Mouse (Mus musculus): ENCODE measurements around the gene Gm2431.
A peak's percentile ranks its signal among the peaks of the same experiment; 100 is the strongest.
"Not testable (repeated sequence)": the region's sequence is repeated elsewhere in the genome, so short reads cannot be mapped to it uniquely, and the experiment has no call there.

Gm2431 gene

GRCm38 (mm10) chr7:142258254-142258653 is at the start of gene Gm2431:
TSS of gene Gm2431 (minus strand) at chr7:142258354.
- DNase-seq (ENCODE audit: low read depth in 1 of 2, low spot score in 2 of 2), result not testable (repeated sequence)

GRCm38 (mm10) chr7:142303929-142304328 is 45.8 kb upstream of the Gm2431 start:
- not testable (repeated sequence) for DNase-seq (ENCODE audit: low read depth in 1 of 2, low spot score in 2 of 2)

- DNase-seq (ENCODE audit: low read depth in 1 of 2, low spot score in 2 of 2), result no peak
These were observed 45.1 kb upstream of the Gm2431 start, which contains the start of gene Krtap5-4 for GRCm38 (mm10) chr7:142303249-142303648. TSS of gene Krtap5-4 (plus strand) at chr7:142303549.

- DNase-seq (ENCODE audit: low read depth in 1 of 2, low spot score in 2 of 2), result not testable (repeated sequence)
These were observed 38.9 kb upstream of the Gm2431 start, which contains the start of gene Krtap5-1 for GRCm38 (mm10) chr7:142297018-142297417. TSS of gene Krtap5-1 (minus strand) at chr7:142297118.

- not testable (repeated sequence) for DNase-seq (ENCODE audit: low read depth in 1 of 2, low spot score in 2 of 2)
These were observed 38.0 kb upstream of the Gm2431 start for GRCm38 (mm10) chr7:142296108-142296507.

- DNase-seq (ENCODE audit: low read depth in 1 of 2, low spot score in 2 of 2), result no peak
These were observed 37.3 kb upstream of the Gm2431 start for GRCm38 (mm10) chr7:142295418-142295817.

- DNase-seq (ENCODE audit: low read depth in 1 of 2, low spot score in 2 of 2), result not testable (repeated sequence)
These were observed 35.7 kb upstream of the Gm2431 start for GRCm38 (mm10) chr7:142293851-142294250.

GRCm38 (mm10) chr7:142285910-142286612 is 27.9 kb upstream of the Gm2431 start:
- DNase-seq (ENCODE audit: low read depth in 1 of 2, low spot score in 2 of 2), result not testable (repeated sequence)

GRCm38 (mm10) chr7:142285130-142285835 is 27.1 kb upstream of the Gm2431 start:
- DNase-seq (ENCODE audit: low read depth in 1 of 2, low spot score in 2 of 2), result no peak

- DNase-seq (ENCODE audit: low read depth in 1 of 2, low spot score in 2 of 2), result peak; percentile 47 to 76
These were observed 26.5 kb upstream of the Gm2431 start for GRCm38 (mm10) chr7:142284615-142285080.

- peak in 1 of 2 experiments; percentile 1 for DNase-seq (ENCODE audit: low read depth in 1 of 2, low spot score in 2 of 2)
These were observed 26.0 kb upstream of the Gm2431 start for GRCm38 (mm10) chr7:142284023-142284591.

GRCm38 (mm10) chr7:142282847-142283246 is 24.7 kb upstream of the Gm2431 start:
- not testable (repeated sequence) for DNase-seq (ENCODE audit: low read depth in 1 of 2, low spot score in 2 of 2)

GRCm38 (mm10) chr7:142279291-142279690 is 21.1 kb upstream of the Gm2431 start:
- not testable (repeated sequence) for DNase-seq (ENCODE audit: low read depth in 1 of 2, low spot score in 2 of 2)

- not testable (repeated sequence) for DNase-seq (ENCODE audit: low read depth in 1 of 2, low spot score in 2 of 2)
These were observed 20.0 kb upstream of the Gm2431 start for GRCm38 (mm10) chr7:142278183-142278582.

- not testable (repeated sequence) for DNase-seq (ENCODE audit: low read depth in 1 of 2, low spot score in 2 of 2)
These were observed 16.1 kb upstream of the Gm2431 start, which contains the start of gene Gm4559 for GRCm38 (mm10) chr7:142274263-142274662. TSS of gene Gm4559 (minus strand) at chr7:142274363.

- DNase-seq (ENCODE audit: low read depth in 1 of 2, low spot score in 2 of 2), result peak in 1 of 2 experiments; percentile 8
These were observed 2.6 kb downstream of the Gm2431 start for GRCm38 (mm10) chr7:142255517-142255916.

GRCm38 (mm10) chr7:142249824-142250223 is 8.3 kb downstream of the Gm2431 start:
- DNase-seq (ENCODE audit: low read depth in 1 of 2, low spot score in 2 of 2), result no peak

GRCm38 (mm10) chr7:142240978-142241377 is 17.2 kb downstream of the Gm2431 start, which contains the start of gene Gm40460:
TSS of gene Gm40460 (minus strand) at chr7:142241078.
- DNase-seq (ENCODE audit: low read depth in 1 of 2, low spot score in 2 of 2), result no peak

- no peak for DNase-seq (ENCODE audit: low read depth in 1 of 2, low spot score in 2 of 2)
These were observed 26.6 kb downstream of the Gm2431 start for GRCm38 (mm10) chr7:142231540-142231939.

GRCm38 (mm10) chr7:142229871-142230270 is 28.3 kb downstream of the Gm2431 start, which contains the start of gene Krtap5-5:
TSS of gene Krtap5-5 (minus strand) at chr7:142229971.
- not testable (repeated sequence) for DNase-seq (ENCODE audit: low read depth in 1 of 2, low spot score in 2 of 2)

- DNase-seq (ENCODE audit: low read depth in 1 of 2, low spot score in 2 of 2), result no peak
These were observed 33.6 kb downstream of the Gm2431 start for GRCm38 (mm10) chr7:142224518-142224917.

Data from monocyte, adult 2 months (primary cell).